Mouse (Mus musculus): ENCODE measurements around the gene Tbc1d2b. TPM values are rescaled to one million over a fixed set of nuclear protein-coding genes. Genes with fewer than 3 reads are reported as not detected.

Gene Tbc1d2b
- polyA plus RNA-seq, 1 experiment = 2.9 TPM

DNA sequence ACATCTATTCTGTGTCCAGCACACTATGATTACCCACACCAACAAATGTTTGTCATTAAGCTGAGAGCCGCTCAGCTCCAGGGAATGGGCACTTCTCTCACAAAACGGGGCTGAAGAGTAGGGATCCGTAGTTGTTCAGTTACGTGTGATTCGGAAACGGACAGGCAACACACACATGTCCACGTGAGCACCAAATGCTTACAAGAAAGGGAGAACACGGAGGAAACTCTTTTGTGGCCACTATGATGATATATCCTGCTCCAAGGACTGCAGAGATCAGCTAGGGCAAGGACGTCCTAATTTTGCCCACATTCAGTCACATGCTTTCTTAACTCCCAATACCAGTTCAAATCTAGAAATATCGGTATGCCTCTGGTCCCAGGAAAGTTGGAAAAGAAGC, 4.5 kb downstream of the Tbc1d2b start:
- Histone ChIP-seq H3K4me2 (ENCODE audit: low read depth) (no peak overlapping the region), H3K79me2 (ENCODE audit: control insufficient read depth, insufficient read depth) (no peaks in the 10 kb centered on the region), H3K36me3 (ENCODE audit: control insufficient read depth, insufficient read depth) (no peaks in the 10 kb centered on the region), H3K27me3 (ENCODE audit: control insufficient read depth, insufficient read depth, insufficient read length) (no peaks in the 10 kb centered on the region), H3K4me3 (no peak overlapping the region), H3ac (ENCODE audit: control insufficient read depth, insufficient read length) (no peak overlapping the region)
- TF ChIP-seq TCF12 (IDR thresholded peaks at IDR 0.05; ENCODE audit: insufficient read depth, poor library complexity, severe bottlenecking) (no peak), MYOG (IDR thresholded peaks at IDR 0.05; ENCODE audit: control insufficient read depth in 1 of 3, insufficient read depth in 1 of 3, insufficient read length in 2 of 3, low read depth in 2 of 3) (no peak), SRF (IDR thresholded peaks at IDR 0.05; ENCODE audit: control insufficient read depth, insufficient read length, low read depth) (no peak), USF1 (IDR thresholded peaks at IDR 0.05; ENCODE audit: low read depth) (no peak), CEBPB (IDR thresholded peaks at IDR 0.05; ENCODE audit: insufficient read depth, poor library complexity, severe bottlenecking) (no peak), POLR2AphosphoS2 (IDR thresholded peaks at IDR 0.05; ENCODE audit: insufficient read length, low read depth) (no peak), TCF3 (IDR thresholded peaks at IDR 0.05; ENCODE audit: insufficient read length, low read depth) (no peak), MYOD1 (IDR thresholded peaks at IDR 0.05; ENCODE audit: control insufficient read depth in 1 of 3, insufficient read length in 2 of 3, low read depth in 2 of 3) (no peak), REST (IDR thresholded peaks at IDR 0.05; ENCODE audit: insufficient read depth, insufficient read length) (no peak), MAX (IDR thresholded peaks at IDR 0.05; ENCODE audit: low read depth) (no peak), POLR2A (IDR thresholded peaks at IDR 0.05; ENCODE audit: insufficient read length, low read depth) (no peak), E2F4 (IDR thresholded peaks at IDR 0.05; ENCODE audit: insufficient read depth) (no peak)

DNA sequence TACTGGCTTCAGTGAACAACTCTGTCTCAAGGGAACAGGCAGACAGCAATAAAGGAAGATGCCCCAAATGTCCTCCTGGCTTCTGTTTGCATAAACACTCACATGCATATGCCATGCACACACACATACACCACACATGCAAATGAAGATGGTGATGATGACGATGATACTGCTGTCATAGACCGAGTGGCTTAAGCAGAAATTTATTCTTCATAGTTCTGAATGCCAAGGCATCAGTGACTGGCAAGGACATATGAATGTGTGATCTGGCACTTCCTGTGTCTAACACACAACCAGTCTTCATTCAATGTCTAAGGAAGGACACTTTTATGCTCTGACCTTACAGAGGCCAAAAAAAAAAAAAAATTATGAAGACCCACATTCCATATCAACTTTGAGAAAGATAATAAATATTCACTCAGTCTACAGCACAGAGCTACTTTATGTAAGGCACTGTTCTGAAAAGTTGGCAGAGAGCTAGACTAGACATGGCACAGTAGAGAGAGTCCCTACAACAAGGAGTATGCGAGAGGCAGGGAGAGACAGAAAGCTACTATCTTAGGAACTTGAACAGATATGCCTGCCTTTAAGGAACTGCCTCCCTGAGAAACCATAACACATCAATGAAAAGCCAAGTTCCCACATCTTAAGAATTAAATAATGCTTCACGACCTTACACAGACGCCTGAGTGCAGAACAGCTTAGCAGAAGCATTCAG, 5.1 kb downstream of the Tbc1d2b start:
- Histone ChIP-seq H3K4me2 (ENCODE audit: low read depth) (no peak overlapping the region), H3K36me3 (ENCODE audit: control insufficient read depth, insufficient read depth) (no peaks in the 10 kb centered on the region), H3K4me3 (no peak overlapping the region), H3ac (ENCODE audit: control insufficient read depth, insufficient read length) (no peak overlapping the region), H3K27me3 (ENCODE audit: control insufficient read depth, insufficient read depth, insufficient read length) (no peaks in the 10 kb centered on the region), H3K79me2 (ENCODE audit: control insufficient read depth, insufficient read depth) (no peaks in the 10 kb centered on the region)
- TF ChIP-seq MAX (IDR thresholded peaks at IDR 0.05; ENCODE audit: low read depth) (no peak), MYOD1 (IDR thresholded peaks at IDR 0.05; ENCODE audit: control insufficient read depth in 1 of 3, insufficient read length in 2 of 3, low read depth in 2 of 3) (no peak), POLR2A (IDR thresholded peaks at IDR 0.05; ENCODE audit: insufficient read length, low read depth) (no peak), REST (IDR thresholded peaks at IDR 0.05; ENCODE audit: insufficient read depth, insufficient read length) (no peak), POLR2AphosphoS2 (IDR thresholded peaks at IDR 0.05; ENCODE audit: insufficient read length, low read depth) (no peak), TCF12 (IDR thresholded peaks at IDR 0.05; ENCODE audit: insufficient read depth, poor library complexity, severe bottlenecking) (no peak), SRF (IDR thresholded peaks at IDR 0.05; ENCODE audit: control insufficient read depth, insufficient read length, low read depth) (no peak), CEBPB (IDR thresholded peaks at IDR 0.05; ENCODE audit: insufficient read depth, poor library complexity, severe bottlenecking) (no peak), E2F4 (IDR thresholded peaks at IDR 0.05; ENCODE audit: insufficient read depth) (no peak), USF1 (IDR thresholded peaks at IDR 0.05; ENCODE audit: low read depth) (no peak), TCF3 (IDR thresholded peaks at IDR 0.05; ENCODE audit: insufficient read length, low read depth) (no peak), MYOG (IDR thresholded peaks at IDR 0.05; ENCODE audit: control insufficient read depth in 1 of 3, insufficient read depth in 1 of 3, insufficient read length in 2 of 3, low read depth in 2 of 3) (no peak)

DNA sequence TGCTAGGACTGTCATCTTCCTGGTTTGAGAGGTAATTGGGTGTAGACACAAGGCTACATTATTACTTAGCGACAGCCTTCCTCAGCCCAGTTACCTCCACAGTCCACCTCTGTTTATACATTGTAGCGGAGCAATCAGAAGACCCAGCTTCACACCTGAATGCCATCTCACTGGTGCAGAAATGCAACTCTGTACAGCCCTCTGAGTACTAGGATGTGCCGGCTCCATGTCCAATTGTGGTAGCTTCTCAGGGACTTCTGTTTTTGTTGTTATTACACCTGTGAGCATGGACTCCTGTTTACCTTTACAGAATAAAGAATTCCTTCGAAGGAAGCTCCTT, 7.3 kb downstream of the Tbc1d2b start:
- H3ac ChIP-seq (ENCODE audit: control insufficient read depth, insufficient read length) = no peak overlapping the region
- H3K4me3 ChIP-seq = no peak overlapping the region
- H3K27me3 ChIP-seq (ENCODE audit: control insufficient read depth, insufficient read depth, insufficient read length) = no peaks in the 10 kb centered on the region
- TF ChIP-seq MYOD1 (IDR thresholded peaks at IDR 0.05; ENCODE audit: control insufficient read depth in 1 of 3, insufficient read length in 2 of 3, low read depth in 2 of 3) (no peak), TCF3 (IDR thresholded peaks at IDR 0.05; ENCODE audit: insufficient read length, low read depth) (no peak), E2F4 (IDR thresholded peaks at IDR 0.05; ENCODE audit: insufficient read depth) (no peak), MYOG (IDR thresholded peaks at IDR 0.05; ENCODE audit: control insufficient read depth in 1 of 3, insufficient read depth in 1 of 3, insufficient read length in 2 of 3, low read depth in 2 of 3) (no peak), SRF (IDR thresholded peaks at IDR 0.05; ENCODE audit: control insufficient read depth, insufficient read length, low read depth) (no peak), USF1 (IDR thresholded peaks at IDR 0.05; ENCODE audit: low read depth) (no peak), POLR2A (IDR thresholded peaks at IDR 0.05; ENCODE audit: insufficient read length, low read depth) (no peak), MAX (IDR thresholded peaks at IDR 0.05; ENCODE audit: low read depth) (no peak), CEBPB (IDR thresholded peaks at IDR 0.05; ENCODE audit: insufficient read depth, poor library complexity, severe bottlenecking) (no peak)
- no peaks in the 10 kb centered on the region for H3K36me3 ChIP-seq (ENCODE audit: control insufficient read depth, insufficient read depth)
- H3K79me2 ChIP-seq (ENCODE audit: control insufficient read depth, insufficient read depth) = no peaks in the 10 kb centered on the region
- H3K4me2 ChIP-seq (ENCODE audit: low read depth) = no peak overlapping the region

DNA sequence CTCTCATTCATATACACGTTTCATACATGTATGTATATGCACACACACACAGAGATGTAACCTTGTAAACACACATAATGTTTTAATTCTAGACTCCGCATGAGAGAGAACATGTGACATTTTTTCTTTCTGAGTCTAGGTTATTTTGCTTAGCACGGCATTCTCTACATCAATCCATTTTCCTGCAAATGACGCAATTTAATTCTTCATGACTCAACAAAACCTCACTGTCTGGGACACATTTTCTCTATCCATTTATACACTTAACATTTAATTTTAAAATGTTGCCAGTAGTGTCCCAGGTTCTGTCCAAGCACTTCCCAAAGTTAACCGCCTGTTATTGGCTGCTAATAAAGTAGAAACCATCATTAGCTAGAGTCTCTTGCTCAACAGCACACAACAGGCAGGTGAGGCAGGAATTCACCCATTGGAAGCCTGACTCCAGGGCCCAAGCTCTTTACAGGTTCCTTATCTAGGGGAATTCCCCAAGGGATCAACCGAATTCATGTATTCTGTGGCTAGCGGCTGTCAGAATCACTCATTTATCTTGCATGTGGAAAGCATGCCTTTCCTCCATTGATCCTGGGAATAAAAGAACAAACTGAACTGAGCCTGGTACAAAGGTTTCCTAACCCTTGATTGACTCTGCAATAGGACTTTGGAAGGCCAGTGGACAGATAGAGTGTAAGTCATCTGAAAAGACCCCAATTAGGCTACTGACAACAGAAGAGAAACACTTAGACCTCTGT, 7.8 kb downstream of the Tbc1d2b start:
- Histone ChIP-seq H3K4me2 (ENCODE audit: low read depth) (no peak overlapping the region), H3ac (ENCODE audit: control insufficient read depth, insufficient read length) (no peak overlapping the region), H3K79me2 (ENCODE audit: control insufficient read depth, insufficient read depth) (no peaks in the 10 kb centered on the region), H3K36me3 (ENCODE audit: control insufficient read depth, insufficient read depth) (no peaks in the 10 kb centered on the region), H3K4me3 (no peak overlapping the region), H3K27me3 (ENCODE audit: control insufficient read depth, insufficient read depth, insufficient read length) (no peaks in the 10 kb centered on the region)
- no peak for TF ChIP-seq MYOG (IDR thresholded peaks at IDR 0.05; ENCODE audit: control insufficient read depth in 1 of 3, insufficient read depth in 1 of 3, insufficient read length in 2 of 3, low read depth in 2 of 3)
- no peak for TF ChIP-seq MAX (IDR thresholded peaks at IDR 0.05; ENCODE audit: low read depth)
- no peak for TF ChIP-seq USF1 (IDR thresholded peaks at IDR 0.05; ENCODE audit: low read depth)
- no peak for TF ChIP-seq CEBPB (IDR thresholded peaks at IDR 0.05; ENCODE audit: insufficient read depth, poor library complexity, severe bottlenecking)
